ENCODE assay signal across 16 mouse cellular contexts in genomic region chr13:39161980-39162379, GRCm38 (mm10).
DNase-seq lines count a peak whose midpoint lies in the region; ATAC-seq and TF ChIP-seq lines count a peak whose summit lies in the region.
"Had no signal": no experiment of that assay in that cellular context is flagged by ENCODE, and none has a peak within 500 bp of the region (broad histone marks: within the 10 kb centered on the region; RNA-seq: fewer than 3 reads in every experiment).

No protein-coding gene starts in this region.

- no peak overlapping the region for H3K9ac ChIP-seq in kidney, embryonic 16.5 days (replicated peaks; ENCODE audit: low read length)
- H3K9ac ChIP-seq in stomach, embryonic 15.5 days, result no peak overlapping the region
- H3K9ac ChIP-seq in stomach, postnatal 0 days (ENCODE audit: low read length), result no peak overlapping the region
- H3K9ac ChIP-seq in hindbrain, embryonic 12.5 days, result no peak overlapping the region
- no peak overlapping the region for H3K9ac ChIP-seq in midbrain, embryonic 14.5 days (replicated peaks; ENCODE audit: low read length)

- WGBS in kidney, embryonic 16.5 days, result 31% methylated on average over 2 of the region's 2 CpGs
- WGBS in stomach, embryonic 15.5 days, result 49% methylated on average over 2 of the region's 2 CpGs
- WGBS in stomach, postnatal 0 days, result 35% methylated on average over 2 of the region's 2 CpGs
- WGBS in hindbrain, embryonic 12.5 days, result 53% methylated on average over 2 of the region's 2 CpGs
- 53% methylated on average over 2 of the region's 2 CpGs for WGBS in midbrain, embryonic 14.5 days

- H3K27ac ChIP-seq in kidney, embryonic 16.5 days (ENCODE audit: low read length), result no peak overlapping the region
- no peak overlapping the region for H3K27ac ChIP-seq in stomach, embryonic 15.5 days
- no peak overlapping the region for H3K27ac ChIP-seq in stomach, postnatal 0 days (replicated peaks)
- H3K27ac ChIP-seq in hindbrain, embryonic 12.5 days, result no peak overlapping the region
- H3K27ac ChIP-seq in midbrain, embryonic 14.5 days (replicated peaks; ENCODE audit: low read depth, low read length), result no peak overlapping the region
- H3K27ac ChIP-seq: heart, adult 2 months; macrophage had no signal

- no peaks in the 10 kb centered on the region for H3K27me3 ChIP-seq in kidney, embryonic 16.5 days (ENCODE audit: insufficient read depth, low read length)
- no peaks in the 10 kb centered on the region for H3K27me3 ChIP-seq in stomach, embryonic 15.5 days (replicated peaks)
- no peaks in the 10 kb centered on the region for H3K27me3 ChIP-seq in stomach, postnatal 0 days (ENCODE audit: control insufficient read depth, insufficient read depth, low read length)
- no peaks in the 10 kb centered on the region for H3K27me3 ChIP-seq in hindbrain, embryonic 12.5 days
- no peaks in the 10 kb centered on the region for H3K27me3 ChIP-seq in midbrain, embryonic 14.5 days (ENCODE audit: control insufficient read depth, insufficient read depth, low read length)

- H3K4me2 ChIP-seq in kidney, embryonic 16.5 days (replicated peaks; ENCODE audit: low read depth, low read length), result no peak overlapping the region
- H3K4me2 ChIP-seq in stomach, embryonic 15.5 days, result no peak overlapping the region
- H3K4me2 ChIP-seq in stomach, postnatal 0 days (replicated peaks; ENCODE audit: low read depth), result no peak overlapping the region
- no peak overlapping the region for H3K4me2 ChIP-seq in hindbrain, embryonic 12.5 days (replicated peaks)
- no peak overlapping the region for H3K4me2 ChIP-seq in midbrain, embryonic 14.5 days (ENCODE audit: low read length)

- H3K36me3 ChIP-seq in kidney, embryonic 16.5 days (ENCODE audit: insufficient read depth, low read length), result no peaks in the 10 kb centered on the region
- H3K36me3 ChIP-seq in stomach, embryonic 15.5 days, result no peaks in the 10 kb centered on the region
- no peaks in the 10 kb centered on the region for H3K36me3 ChIP-seq in stomach, postnatal 0 days (ENCODE audit: control insufficient read depth, insufficient read depth, low read length)
- H3K36me3 ChIP-seq in hindbrain, embryonic 12.5 days, result no peaks in the 10 kb centered on the region
- H3K36me3 ChIP-seq in midbrain, embryonic 14.5 days (ENCODE audit: control insufficient read depth, insufficient read depth, low read length), result no peaks in the 10 kb centered on the region

- H3K4me3 ChIP-seq in kidney, embryonic 16.5 days (ENCODE audit: low read length), result no peak overlapping the region
- no peak overlapping the region for H3K4me3 ChIP-seq in stomach, embryonic 15.5 days (replicated peaks)
- no peak overlapping the region for H3K4me3 ChIP-seq in stomach, postnatal 0 days (ENCODE audit: low read depth, low read length)
- H3K4me3 ChIP-seq in hindbrain, embryonic 12.5 days, result no peak overlapping the region
- H3K4me3 ChIP-seq in midbrain, embryonic 14.5 days (replicated peaks; ENCODE audit: low read depth, low read length), result no peak overlapping the region
- H3K4me3 ChIP-seq: heart, adult 2 months had no signal

- TF ChIP-seq EP300 in stomach, postnatal 0 days (optimal IDR thresholded peaks at IDR 0.05), result no peak

- TF ChIP-seq CTCF in stomach, postnatal 0 days (IDR thresholded peaks at IDR 0.05; ENCODE audit: low read depth), result no peak

- peak; percentile 77 for ATAC-seq in kidney, embryonic 16.5 days (ENCODE audit: low FRiP score, low TSS enrichment)
- ATAC-seq in stomach, embryonic 15.5 days (ENCODE audit: insufficient read depth, low FRiP score, low read depth), result 0 out of 2 replicates have a peak, but pooled peaks have one; percentile 27
- no peak for ATAC-seq in stomach, postnatal 0 days (ENCODE audit: low FRiP score, low TSS enrichment)
- peak; percentile 54; the same call in 1 of the 2 replicates for ATAC-seq in hindbrain, embryonic 12.5 days (ENCODE audit: low FRiP score)
- ATAC-seq in midbrain, embryonic 14.5 days (ENCODE audit: low FRiP score, low TSS enrichment), result no peak
- ATAC-seq: intestine, embryonic 16.5 days; Patski had no signal

- H3K4me1 ChIP-seq in kidney, embryonic 16.5 days (ENCODE audit: insufficient read depth, low read length), result no peaks in the 10 kb centered on the region
- H3K4me1 ChIP-seq in stomach, embryonic 15.5 days, result no peaks in the 10 kb centered on the region
- H3K4me1 ChIP-seq in stomach, postnatal 0 days (replicated peaks; ENCODE audit: control insufficient read depth, insufficient read depth), result no peaks in the 10 kb centered on the region
- H3K4me1 ChIP-seq in hindbrain, embryonic 12.5 days, result no peaks in the 10 kb centered on the region
- no peaks in the 10 kb centered on the region for H3K4me1 ChIP-seq in midbrain, embryonic 14.5 days (ENCODE audit: control insufficient read depth, insufficient read depth, low read length)

- H3K9me3 ChIP-seq in kidney, embryonic 16.5 days (ENCODE audit: low read length), result no peaks in the 10 kb centered on the region
- H3K9me3 ChIP-seq in stomach, embryonic 15.5 days, result no peaks in the 10 kb centered on the region
- no peaks in the 10 kb centered on the region for H3K9me3 ChIP-seq in stomach, postnatal 0 days (ENCODE audit: control insufficient read depth, low read length)
- H3K9me3 ChIP-seq in hindbrain, embryonic 12.5 days (replicated peaks), result no peaks in the 10 kb centered on the region
- H3K9me3 ChIP-seq in midbrain, embryonic 14.5 days (ENCODE audit: control insufficient read depth, low read length), result no peaks in the 10 kb centered on the region

- DNase-seq in kidney, postnatal 25 days, result no peak
- DNase-seq in stomach, postnatal 0 days (ENCODE audit: low spot score), result no peak
- DNase-seq in spleen, adult 12 weeks (ENCODE audit: low spot score), result no peak
- DNase-seq in midbrain, embryonic 14.5 days, result no peak
- DNase-seq: cerebellum, postnatal 10 days; heart, adult 2 months; heart, postnatal 14 days; layer of hippocampus, postnatal 36 days; right cerebral cortex, postnatal 14 days; thymus, postnatal 25 days had no signal

Comparison
In these comparisons a context has a peak if more than half of its experiments do, and no peak if none do; other contexts are left out.
1. ATAC-seq: peak in kidney, embryonic 16.5 days (single experiment), stomach, embryonic 15.5 days (single experiment) and hindbrain, embryonic 12.5 days (single experiment); none in stomach, postnatal 0 days (single experiment) and midbrain, embryonic 14.5 days (single experiment).